Mouse (Mus musculus) spleen, adult 2 months (tissue): Measurements from ENCODE around the gene Gm10282. TPM values are rescaled to one million over a fixed set of nuclear protein-coding genes. Genes with fewer than 3 reads are reported as not detected.

Source experiments
- DNase-seq, 2 experiments: peaks; one replicate each; pipeline versions ENCODE4 v3.0.0 to v3.0.0-alpha.2; 2012 to 2021; ENCODE audit warnings: low spot score in 2 of 2, low read depth in 1 of 2
- H3K27ac ChIP-seq: fragments of 200-500 bp; 2 replicates; pipeline ENCODE4 v1.5.1; 2012; ENCODE audit warnings: low read length, inconsistent platforms; ENCODE audit not compliant: insufficient read depth
- H3K27me3 ChIP-seq: fragments of 200-500 bp; 2 replicates; pipeline ENCODE4 v1.6.1; 2012; ENCODE audit warnings: mild to moderate bottlenecking, moderate library complexity, low read length, inconsistent platforms; ENCODE audit not compliant: control insufficient read depth, insufficient read depth
- H3K36me3 ChIP-seq: fragments of 200-500 bp; 2 replicates; pipeline ENCODE4 v1.6.1; 2012; ENCODE audit warnings: mild to moderate bottlenecking, low read length, inconsistent platforms; ENCODE audit not compliant: control insufficient read depth, insufficient read depth
- H3K4me1 ChIP-seq: fragments of 200-500 bp; 2 replicates; pipeline ENCODE4 v1.6.1; 2011; ENCODE audit warnings: inconsistent platforms; ENCODE audit not compliant: control insufficient read depth, insufficient read depth, insufficient read length
- H3K4me3 ChIP-seq: fragments of 200-500 bp; 2 replicates; pipeline ENCODE4 v1.5.1; 2011; ENCODE audit warnings: mild to moderate bottlenecking, inconsistent platforms; ENCODE audit not compliant: insufficient read depth, insufficient read length; ENCODE audit errors: extremely low read depth
- CTCF ChIP-seq: fragments of 200-500 bp; IDR thresholded peaks from 2 replicates; pipeline ENCODE4 v1.5.1; 2011; ENCODE audit warnings: mild to moderate bottlenecking, inconsistent platforms; ENCODE audit not compliant: insufficient read depth, insufficient read length, insufficient replicate concordance; ENCODE audit errors: extremely low read depth
- POLR2A ChIP-seq: fragments of 200-500 bp; IDR thresholded peaks from 2 replicates; pipeline ENCODE4 v1.6.1; 2011; ENCODE audit warnings: low read depth, low read length, inconsistent platforms
- WGBS: fragments of 180-500 bp; shearing (Covaris S2); methylation state at CpG from one replicate; pipeline ENCODE4 v1.1.7; 2018; 5-methylcytosine and 5-hydroxymethylcytosine counted together
- polyA plus RNA-seq: library from polyadenylated mRNA; depleted of rRNA; stranded (reverse); fragments of >200 nt; gene quantifications from 2 replicates; pipeline ENCODE4 v1.2.3, GENCODE M21; 2012

The Gm10282 gene
- polyA plus RNA-seq, 1 experiment: 1.7 TPM

- H3K4me1 ChIP-seq: peaks cover 10% of the 10 kb centered on the region
- WGBS: 59% methylated on average over 10 of the region's 10 CpGs
Measured at GRCm38 (mm10) chr8:72324036-72324706, 19.1 kb upstream of the Gm10282 start.

GRCm38 (mm10) chr8:72323131-72323725 is 18.2 kb upstream of the Gm10282 start:
- TF ChIP-seq POLR2A (no peak), CTCF (no peak)
- no peaks in the 10 kb centered on the region for H3K27me3 ChIP-seq
- peaks cover 10% of the 10 kb centered on the region for H3K4me1 ChIP-seq
- peak overlapping the region; percentile 90 for H3K27ac ChIP-seq
- peak overlapping the region; percentile 95; the same call in 1 of the 2 replicates for H3K4me3 ChIP-seq
- peaks cover 39% of the 10 kb centered on the region for H3K36me3 ChIP-seq
- WGBS: 72% methylated on average over 6 of the region's 6 CpGs
- DNase-seq: no peak

More at GRCm38 (mm10) chr8:72324036-72324706, 19.1 kb upstream of the Gm10282 start:
- TF ChIP-seq POLR2A (no peak), CTCF (no peak)
- no peak for DNase-seq
- Histone ChIP-seq H3K36me3 (peaks cover 39% of the 10 kb centered on the region), H3K27ac (peak overlapping the region; percentile 56), H3K4me3 (no peak overlapping the region), H3K27me3 (no peaks in the 10 kb centered on the region)

GRCm38 (mm10) chr8:72322471-72322889 is 17.4 kb upstream of the Gm10282 start:
- 7% methylated on average over 7 of the region's 7 CpGs for WGBS
- TF ChIP-seq CTCF (no peak), POLR2A (peak; percentile 13; the same call in 1 of the 2 replicates)
- Histone ChIP-seq H3K4me3 (peak overlapping the region; percentile 95), H3K27ac (peak overlapping the region; percentile 90), H3K4me1 (peaks cover 15% of the 10 kb centered on the region), H3K27me3 (no peaks in the 10 kb centered on the region), H3K36me3 (peaks cover 39% of the 10 kb centered on the region)
- DNase-seq: peak; percentile 62 to 70

- Histone ChIP-seq H3K27ac (peak overlapping the region; percentile 90), H3K4me3 (peak overlapping the region; percentile 95), H3K4me1 (peaks cover 19% of the 10 kb centered on the region), H3K27me3 (no peaks in the 10 kb centered on the region), H3K36me3 (peaks cover 39% of the 10 kb centered on the region)
- no peak for DNase-seq
- WGBS: 49% methylated on average over 20 of the region's 20 CpGs
- TF ChIP-seq POLR2A (no peak), CTCF (no peak)
Measured at GRCm38 (mm10) chr8:72321635-72322441, 16.8 kb upstream of the Gm10282 start.

- WGBS: 45% methylated on average over 25 of the region's 25 CpGs
- DNase-seq: no peak
- peak overlapping the region; percentile 90 for H3K27ac ChIP-seq
- TF ChIP-seq CTCF: no peak
- TF ChIP-seq POLR2A: no peak
- H3K36me3 ChIP-seq: peaks cover 39% of the 10 kb centered on the region
- peaks cover 19% of the 10 kb centered on the region for H3K4me1 ChIP-seq
- no peaks in the 10 kb centered on the region for H3K27me3 ChIP-seq
- H3K4me3 ChIP-seq: peak overlapping the region; percentile 95
Measured at GRCm38 (mm10) chr8:72320803-72321583, 15.9 kb upstream of the Gm10282 start.
